Comparison of ENCODE assay signal across 20 mouse cellular contexts in genomic region chr11:114883251-114883789, GRCm38 (mm10). TPM values are rescaled to one million over a fixed set of nuclear protein-coding genes. Genes with fewer than 3 reads are reported as not detected.
A peak's percentile ranks its signal among the peaks of the same experiment; 100 is the strongest.
DNase-seq lines count a peak whose midpoint lies in the region; ATAC-seq and TF ChIP-seq lines count a peak whose summit lies in the region.
"Had no signal": no experiment of that assay in that cellular context is flagged by ENCODE, and none has a peak within 500 bp of the region (broad histone marks: within the 10 kb centered on the region; RNA-seq: fewer than 3 reads in every experiment).

No protein-coding gene starts in this region.

- peaks cover 16% of the 10 kb centered on the region for H3K4me1 ChIP-seq in cerebellum, adult 2 months (ENCODE audit: control insufficient read depth, insufficient read depth, low read length)
- peaks cover 17 to 62% of the 10 kb centered on the region in 2 experiments for H3K4me1 ChIP-seq in CH12.LX (ENCODE audit: control insufficient read depth in 1 of 2, insufficient read depth in 2 of 2)
- peaks cover 5% of the 10 kb centered on the region; the same call in 1 of the 2 replicates for H3K4me1 ChIP-seq in heart, embryonic 10.5 days
- H3K4me1 ChIP-seq in midbrain, postnatal 0 days (ENCODE audit: insufficient read depth, low read length): no peaks in the 10 kb centered on the region
- H3K4me1 ChIP-seq in kidney, embryonic 14.5 days (ENCODE audit: control insufficient read depth, insufficient read depth, low read length): no peaks in the 10 kb centered on the region
- H3K4me1 ChIP-seq: hindbrain, embryonic 13.5 days; neural tube, embryonic 13.5 days had no signal

- WGBS in cerebellum, adult 2 months: 80% methylated on average over 4 of the region's 4 CpGs
- 84% methylated on average over 4 of the region's 4 CpGs for WGBS in heart, embryonic 10.5 days
- 95% methylated on average over 4 of the region's 4 CpGs for WGBS in midbrain, postnatal 0 days
- 86% methylated on average over 4 of the region's 4 CpGs for WGBS in kidney, embryonic 14.5 days

- TF ChIP-seq EP300 in CH12.LX (IDR thresholded peaks at IDR 0.05; ENCODE audit: low read length): no peak; the same call in 1 of the 2 replicates

- no peaks in the 10 kb centered on the region for H3K36me3 ChIP-seq in CH12.LX (replicated peaks in 1 of 2; ENCODE audit: control insufficient read depth in 1 of 2, insufficient read depth in 1 of 2, low read length in 1 of 2)
- H3K36me3 ChIP-seq in heart, embryonic 10.5 days: no peaks in the 10 kb centered on the region
- no peaks in the 10 kb centered on the region for H3K36me3 ChIP-seq in midbrain, postnatal 0 days (ENCODE audit: insufficient read depth, low read length)
- no peaks in the 10 kb centered on the region for H3K36me3 ChIP-seq in kidney, embryonic 14.5 days (ENCODE audit: control insufficient read depth, insufficient read depth, low read length)
- H3K36me3 ChIP-seq: hindbrain, embryonic 13.5 days; neural tube, embryonic 13.5 days had no signal

- peak; percentile 52 for ATAC-seq in inflammation-experienced regulatory T-cells, adult 6 months
- no peak for ATAC-seq in midbrain, postnatal 0 days (ENCODE audit: low FRiP score)
- no peak for ATAC-seq in kidney, embryonic 14.5 days (ENCODE audit: low FRiP score, low TSS enrichment)
- ATAC-seq: intestine, postnatal 0 days had no signal

- TF ChIP-seq POLR2A in cerebellum, adult 2 months (IDR thresholded peaks at IDR 0.05; ENCODE audit: borderline replicate concordance, insufficient read depth, low read length): no peak
- TF ChIP-seq POLR2A in CH12.LX (IDR thresholded peaks at IDR 0.05; ENCODE audit: low read depth, low read length): no peak

- no peak for TF ChIP-seq CTCF in cerebellum, adult 2 months (IDR thresholded peaks at IDR 0.05; ENCODE audit: borderline replicate concordance, insufficient read depth, low read depth, low read length)
- TF ChIP-seq CTCF in CH12.LX (conservative IDR thresholded peaks at IDR 0.05 in 1 of 2, IDR thresholded peaks at IDR 0.05 in 1 of 2; ENCODE audit: low read depth in 2 of 2, low read length in 2 of 2): no peak
- TF ChIP-seq CTCF in midbrain, postnatal 0 days (IDR thresholded peaks at IDR 0.05): no peak

- H3K4me2 ChIP-seq in CH12.LX (ENCODE audit: insufficient read depth, low read depth, poor library complexity, severe bottlenecking): 0 out of 2 replicates have a peak overlapping the region, but pooled peaks have one; percentile 2
- H3K4me2 ChIP-seq in midbrain, postnatal 0 days (ENCODE audit: low read depth, low read length, poor library complexity, severe bottlenecking): no peak overlapping the region
- H3K4me2 ChIP-seq in kidney, embryonic 14.5 days (replicated peaks; ENCODE audit: low read depth, low read length): no peak overlapping the region
- H3K4me2 ChIP-seq: hindbrain, embryonic 13.5 days; lung, embryonic 14.5 days; neural tube, embryonic 13.5 days had no signal

- H3K9ac ChIP-seq in CH12.LX (ENCODE audit: insufficient read depth, low read depth): no peak overlapping the region
- no peak overlapping the region for H3K9ac ChIP-seq in midbrain, postnatal 0 days (replicated peaks; ENCODE audit: low read length, poor library complexity, severe bottlenecking)
- H3K9ac ChIP-seq in kidney, embryonic 14.5 days (ENCODE audit: low read depth, low read length): no peak overlapping the region
- H3K9ac ChIP-seq: hindbrain, embryonic 13.5 days; lung, embryonic 14.5 days; neural tube, embryonic 13.5 days had no signal

- H3K27me3 ChIP-seq in cerebellum, adult 2 months (ENCODE audit: control insufficient read depth, insufficient read depth, low read length): no peaks in the 10 kb centered on the region
- H3K27me3 ChIP-seq in CH12.LX (replicated peaks): peaks cover 15% of the 10 kb centered on the region
- H3K27me3 ChIP-seq in heart, embryonic 10.5 days (ENCODE audit: insufficient read depth, poor library complexity, severe bottlenecking): peaks cover 5% of the 10 kb centered on the region; the same call in 1 of the 2 replicates
- H3K27me3 ChIP-seq in midbrain, postnatal 0 days (ENCODE audit: insufficient read depth, low read length): no peaks in the 10 kb centered on the region
- no peaks in the 10 kb centered on the region for H3K27me3 ChIP-seq in kidney, embryonic 14.5 days (ENCODE audit: control insufficient read depth, insufficient read depth, low read length)
- H3K27me3 ChIP-seq: hindbrain, embryonic 13.5 days; neural tube, embryonic 13.5 days had no signal

- no peaks in the 10 kb centered on the region for H3K79me2 ChIP-seq in CH12.LX (replicated peaks; ENCODE audit: control insufficient read depth, extremely low read depth, insufficient read depth, poor library complexity, severe bottlenecking)

- no peak overlapping the region for H3K27ac ChIP-seq in cerebellum, adult 2 months (ENCODE audit: insufficient read depth, low read length)
- H3K27ac ChIP-seq in CH12.LX (ENCODE audit: insufficient read depth, low read depth): no peak overlapping the region
- no peak overlapping the region for H3K27ac ChIP-seq in heart, embryonic 10.5 days
- no peak overlapping the region for H3K27ac ChIP-seq in midbrain, postnatal 0 days (ENCODE audit: low read depth, low read length)
- H3K27ac ChIP-seq in kidney, embryonic 14.5 days (ENCODE audit: low read depth, low read length): no peak overlapping the region
- H3K27ac ChIP-seq: hindbrain, embryonic 13.5 days; layer of hippocampus, adult 2 months; neural tube, embryonic 13.5 days had no signal

- dilution Hi-C loops in CH12.LX (cut with MboI; ENCODE audit: extremely low pct_ligation_motif_present, extremely low pct_unique_long_range_greater_than_20kb, low sequenced_read_pairs): no loop called here

- TF ChIP-seq RAD21 in CH12.LX (IDR thresholded peaks at IDR 0.05; ENCODE audit: low read depth, low read length): no peak

- DNase-seq in cerebellum, adult 2 months: peak; percentile 59 to 69
- no peak for DNase-seq in cerebellum, adult 8-10 months
- DNase-seq in A20 (ENCODE audit: low read depth, low spot score): peak; percentile 57
- DNase-seq in CH12.LX (ENCODE audit: extremely low read depth): peak; percentile 56
- no peak for DNase-seq in heart, embryonic 10.5 days (ENCODE audit: low spot score)
- DNase-seq in midbrain, postnatal 0 days (ENCODE audit: low spot score): no peak
- DNase-seq: gastrocnemius, postnatal 36 days; heart, postnatal 10 days; kidney, postnatal 10 days; left cerebral cortex, postnatal 4 days; lung, embryonic 14.5 days; lung, postnatal 4 days; midbrain, embryonic 14.5 days had no signal

- in situ Hi-C loops in CH12.LX (cut with MboI; ENCODE audit: low pct_ligation_motif_present, low pct_unique_long_range_greater_than_20kb, low sequenced_read_pairs): no loop called here

- no peak overlapping the region for H3K4me3 ChIP-seq in cerebellum, adult 2 months (replicated peaks; ENCODE audit: insufficient read depth, low read depth, low read length)
- H3K4me3 ChIP-seq in CH12.LX (replicated peaks in 1 of 3; ENCODE audit: low read depth in 2 of 3, low read length in 2 of 3, poor library complexity in 1 of 3): no peak overlapping the region
- H3K4me3 ChIP-seq in heart, embryonic 10.5 days: no peak overlapping the region
- no peak overlapping the region for H3K4me3 ChIP-seq in midbrain, postnatal 0 days (ENCODE audit: low read depth, low read length)
- no peak overlapping the region for H3K4me3 ChIP-seq in kidney, embryonic 14.5 days (ENCODE audit: low read length)
- H3K4me3 ChIP-seq: hindbrain, embryonic 13.5 days; layer of hippocampus, adult 2 months; neural tube, embryonic 13.5 days had no signal

- H3K9me3 ChIP-seq in CH12.LX (replicated peaks; ENCODE audit: low read length): no peaks in the 10 kb centered on the region
- no peaks in the 10 kb centered on the region for H3K9me3 ChIP-seq in heart, embryonic 10.5 days
- H3K9me3 ChIP-seq in midbrain, postnatal 0 days (ENCODE audit: low read length): no peaks in the 10 kb centered on the region
- no peaks in the 10 kb centered on the region for H3K9me3 ChIP-seq in kidney, embryonic 14.5 days (ENCODE audit: control insufficient read depth, low read length)
- H3K9me3 ChIP-seq: hindbrain, embryonic 13.5 days; neural tube, embryonic 13.5 days had no signal

TF ChIP-seq in CH12.LX, 34 proteins besides CTCF, POLR2A, EP300 and RAD21 (continues in another document):
- TF ChIP-seq CHD2 (IDR thresholded peaks at IDR 0.05; ENCODE audit: low read length) (no peak), MXI1 (IDR thresholded peaks at IDR 0.05; ENCODE audit: low read depth, low read length) (no peak)

RNA-seq across cellular contexts. Expression of gene Cd300a, which starts 6.5 kb away (rescaled TPM):
- polyA plus RNA-seq in cerebellum, adult 2 months (2012; rRNA removed): 5.2 and 6.5 TPM in 2 replicates
- total RNA-seq in CH12.LX (2012; rRNA removed) (0.13 and 0.17 TPM in 2 replicates), CH12.LX (2014; rRNA removed) (0.18 and 0.32 TPM in 2 replicates)
- 1.0 TPM in 2 replicates for polyA plus RNA-seq in CH12.LX (2012; ENCODE audit: insufficient read length, low read depth)
- polyA plus RNA-seq in inflammation-experienced regulatory T-cells, adult 6 months (2017; shearing (Covaris generic)): under 1 TPM; 0.12 to 0.75 (median 0.27) TPM
- polyA plus RNA-seq in heart, embryonic 10.5 days (2016; fragmentation: Nextera tagmentation; extraction: Ambion mirVana): 0.46 and 0.62 TPM in 2 replicates
- 1.5 and 1.8 TPM in 2 replicates for total RNA-seq in midbrain, postnatal 0 days (2014; rRNA removed)
- 1.4 and 1.7 TPM in 2 replicates for polyA plus RNA-seq in midbrain, postnatal 0 days (2015; fragmentation: Nextera tagmentation; extraction: Ambion mirVana)
- 0.91 and 1.2 TPM in 2 replicates for polyA plus RNA-seq in kidney, embryonic 14.5 days (2014; fragmentation: Nextera tagmentation; extraction: Ambion mirVana)
- total RNA-seq: MEL had no signal

RNA-seq across cellular contexts. Expression of gene Gprc5c, which starts 32.4 kb away (rescaled TPM):
- 62.9 and 71.8 TPM in 2 replicates for polyA plus RNA-seq in cerebellum, adult 2 months (2012; rRNA removed)
- total RNA-seq in CH12.LX (2012; rRNA removed) (not detected in 2 replicates), CH12.LX (2014; rRNA removed) (not detected in 2 replicates)
- polyA plus RNA-seq in CH12.LX (2012; ENCODE audit: insufficient read length, low read depth): not detected in 2 replicates
- polyA plus RNA-seq in inflammation-experienced regulatory T-cells, adult 6 months (2017; shearing (Covaris generic)): not detected
- polyA plus RNA-seq in heart, embryonic 10.5 days (2016; fragmentation: Nextera tagmentation; extraction: Ambion mirVana): 36.6 and 46.3 TPM in 2 replicates
- 7.5 and 12.8 TPM in 2 replicates for total RNA-seq in midbrain, postnatal 0 days (2014; rRNA removed)
- polyA plus RNA-seq in midbrain, postnatal 0 days (2015; fragmentation: Nextera tagmentation; extraction: Ambion mirVana): 5.7 and 5.8 TPM in 2 replicates
- 49.9 and 105 TPM in 2 replicates for polyA plus RNA-seq in kidney, embryonic 14.5 days (2014; fragmentation: Nextera tagmentation; extraction: Ambion mirVana)
- total RNA-seq: MEL had no signal

RNA-seq across cellular contexts. Expression of gene Cd300lb, which starts 50.9 kb away (rescaled TPM):
- polyA plus RNA-seq in cerebellum, adult 2 months (2012; rRNA removed): 0.44 and 0.71 TPM in 2 replicates
- total RNA-seq in CH12.LX (2012; rRNA removed) (not detected in 2 replicates), CH12.LX (2014; rRNA removed) (not detected in 2 replicates)
- polyA plus RNA-seq in CH12.LX (2012; ENCODE audit: insufficient read length, low read depth): not detected in 2 replicates
- polyA plus RNA-seq in inflammation-experienced regulatory T-cells, adult 6 months (2017; shearing (Covaris generic)): not detected
- 0.48 and 1.0 TPM in 2 replicates for polyA plus RNA-seq in heart, embryonic 10.5 days (2016; fragmentation: Nextera tagmentation; extraction: Ambion mirVana)
- total RNA-seq in midbrain, postnatal 0 days (2014; rRNA removed): 0.05 and 0.24 TPM in 2 replicates
- 0.05 TPM in 1 of 2 replicates, not detected in the other for polyA plus RNA-seq in midbrain, postnatal 0 days (2015; fragmentation: Nextera tagmentation; extraction: Ambion mirVana)
- 0.21 and 0.49 TPM in 2 replicates for polyA plus RNA-seq in kidney, embryonic 14.5 days (2014; fragmentation: Nextera tagmentation; extraction: Ambion mirVana)
- total RNA-seq: left cerebral cortex, postnatal 4 days; MEL had no signal
- polyA plus RNA-seq: hindbrain, embryonic 13.5 days had no signal

Comparison
In these comparisons a context has a peak if more than half of its experiments do, and no peak if none do; other contexts are left out.
1. DNase-seq: peak in cerebellum, adult 2 months (2 of 2), A20 (single experiment) and CH12.LX (single experiment); none in cerebellum, adult 8-10 months (single experiment), heart, embryonic 10.5 days (single experiment) and midbrain, postnatal 0 days (single experiment).